Mouse (Mus musculus): ENCODE measurements around the gene Prps1l1. TPM values are rescaled to one million over a fixed set of nuclear protein-coding genes. Genes with fewer than 3 reads are reported as not detected.

Prps1l1 gene
- polyA plus RNA-seq, 1 experiment from 2014 or later: not detected

GRCm38 (mm10) chr12:35016056-35016455, 31.5 kb downstream of the Prps1l1 start:
- no peaks in the 10 kb centered on the region for H3K4me1 ChIP-seq (ENCODE audit: control insufficient read depth, insufficient read depth, low read length)
- H3K4me2 ChIP-seq (ENCODE audit: low read depth, severe bottlenecking): no peak overlapping the region
- ATAC-seq (ENCODE audit: insufficient number of reproducible peaks, low FRiP score, low TSS enrichment, low read depth): no peak
- H3K36me3 ChIP-seq (ENCODE audit: control insufficient read depth, insufficient read depth, low read length): no peaks in the 10 kb centered on the region
- no peak overlapping the region for H3K4me3 ChIP-seq (ENCODE audit: low read depth, low read length)
- 68% methylated on average over 3 of the region's 3 CpGs for WGBS
- H3K9me3 ChIP-seq (ENCODE audit: control insufficient read depth, low read length): no peaks in the 10 kb centered on the region
- DNase-seq (ENCODE audit: low spot score): no peak
- no peak overlapping the region for H3K27ac ChIP-seq (replicated peaks; ENCODE audit: low read depth, low read length)
- H3K27me3 ChIP-seq (ENCODE audit: control insufficient read depth, insufficient read depth, low read length): no peaks in the 10 kb centered on the region
- no peak overlapping the region for H3K9ac ChIP-seq (ENCODE audit: low read length)

- Histone ChIP-seq H3K9me3 (ENCODE audit: control insufficient read depth, low read length) (no peaks in the 10 kb centered on the region), H3K27me3 (ENCODE audit: control insufficient read depth, insufficient read depth, low read length) (no peaks in the 10 kb centered on the region), H3K4me2 (ENCODE audit: low read depth, severe bottlenecking) (no peak overlapping the region), H3K4me1 (ENCODE audit: control insufficient read depth, insufficient read depth, low read length) (no peaks in the 10 kb centered on the region), H3K36me3 (ENCODE audit: control insufficient read depth, insufficient read depth, low read length) (no peaks in the 10 kb centered on the region), H3K4me3 (ENCODE audit: low read depth, low read length) (no peak overlapping the region), H3K9ac (ENCODE audit: low read length) (no peak overlapping the region), H3K27ac (replicated peaks; ENCODE audit: low read depth, low read length) (no peak overlapping the region)
- ATAC-seq (ENCODE audit: insufficient number of reproducible peaks, low FRiP score, low TSS enrichment, low read depth): no peak
- no peak for DNase-seq (ENCODE audit: low spot score)
- 76% methylated on average over 9 of the region's 9 CpGs for WGBS
Observed at GRCm38 (mm10) chr12:35016481-35017250, 32.1 kb downstream of the Prps1l1 start.

DNA sequence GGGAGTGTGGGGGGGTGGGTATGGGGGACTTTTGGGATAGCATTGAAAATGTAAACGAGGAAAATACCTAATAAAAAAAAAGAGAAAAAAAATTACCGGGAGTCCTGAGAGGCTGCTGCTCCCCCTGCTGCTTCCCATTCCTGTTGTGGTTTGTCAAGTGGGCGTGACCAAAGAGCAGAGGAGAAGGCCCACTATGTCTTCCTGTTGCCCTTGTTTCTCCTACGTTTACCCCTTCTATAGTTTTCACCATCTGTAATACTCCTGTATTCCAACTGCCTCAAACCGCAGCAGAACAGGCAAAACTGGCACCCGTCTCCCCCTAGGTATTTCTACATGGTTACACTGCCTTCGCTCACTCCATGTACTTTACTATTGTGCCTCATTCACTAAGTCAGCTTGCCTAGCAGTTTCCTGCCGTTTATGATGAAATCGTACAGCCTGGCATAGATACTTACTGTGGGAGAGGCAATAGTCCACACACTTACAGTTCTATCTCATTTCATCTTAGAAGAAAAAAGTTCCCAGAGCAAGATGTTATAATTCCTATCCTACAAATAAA, 34.2 kb downstream of the Prps1l1 start:
- DNase-seq (ENCODE audit: low spot score): no peak

DNA sequence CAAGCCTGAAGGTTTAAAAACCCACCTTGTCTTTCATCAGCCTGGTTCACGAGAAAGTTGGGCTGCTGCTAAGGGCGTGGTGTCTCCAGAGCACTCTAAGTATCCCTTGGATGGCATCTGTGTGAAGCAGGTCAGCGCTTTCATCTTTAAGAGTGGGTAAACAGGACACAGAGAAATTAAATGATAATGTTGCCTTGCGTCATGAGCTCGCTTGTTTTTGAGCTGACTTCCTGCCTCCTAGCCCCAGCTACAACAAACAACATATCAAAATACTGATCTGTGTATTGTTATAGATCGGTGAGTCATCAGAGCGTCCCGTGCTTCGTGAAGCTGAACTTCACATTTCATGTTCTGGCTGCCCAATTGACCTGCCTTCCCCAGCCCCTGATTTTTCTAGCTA, 36.7 kb downstream of the Prps1l1 start:
- ATAC-seq (ENCODE audit: insufficient number of reproducible peaks, low FRiP score, low TSS enrichment, low read depth): no peak
- 80% methylated on average over 9 of the region's 9 CpGs for WGBS

More for the DNA sequence above, 34.2 kb downstream of the Prps1l1 start:
- Histone ChIP-seq H3K9ac (ENCODE audit: low read length) (no peak overlapping the region), H3K9me3 (ENCODE audit: control insufficient read depth, low read length) (no peaks in the 10 kb centered on the region), H3K4me2 (ENCODE audit: low read depth, severe bottlenecking) (no peak overlapping the region), H3K36me3 (ENCODE audit: control insufficient read depth, insufficient read depth, low read length) (no peaks in the 10 kb centered on the region), H3K27me3 (ENCODE audit: control insufficient read depth, insufficient read depth, low read length) (no peaks in the 10 kb centered on the region), H3K27ac (replicated peaks; ENCODE audit: low read depth, low read length) (no peak overlapping the region), H3K4me3 (ENCODE audit: low read depth, low read length) (no peak overlapping the region), H3K4me1 (ENCODE audit: control insufficient read depth, insufficient read depth, low read length) (no peaks in the 10 kb centered on the region)
- WGBS: 86% methylated on average over 9 of the region's 9 CpGs
- no peak for ATAC-seq (ENCODE audit: insufficient number of reproducible peaks, low FRiP score, low TSS enrichment, low read depth)

GRCm38 (mm10) chr12:35022066-35022465, 37.5 kb downstream of the Prps1l1 start:
- no peak overlapping the region for H3K9ac ChIP-seq (ENCODE audit: low read length)
- H3K27ac ChIP-seq (replicated peaks; ENCODE audit: low read depth, low read length): no peak overlapping the region
- ATAC-seq (ENCODE audit: insufficient number of reproducible peaks, low FRiP score, low TSS enrichment, low read depth) (no peak), DNase-seq (ENCODE audit: low spot score) (no peak)
- H3K36me3 ChIP-seq (ENCODE audit: control insufficient read depth, insufficient read depth, low read length): no peaks in the 10 kb centered on the region
- H3K9me3 ChIP-seq (ENCODE audit: control insufficient read depth, low read length): no peaks in the 10 kb centered on the region
- H3K4me1 ChIP-seq (ENCODE audit: control insufficient read depth, insufficient read depth, low read length): no peaks in the 10 kb centered on the region
- H3K27me3 ChIP-seq (ENCODE audit: control insufficient read depth, insufficient read depth, low read length): no peaks in the 10 kb centered on the region
- no peak overlapping the region for H3K4me2 ChIP-seq (ENCODE audit: low read depth, severe bottlenecking)
- H3K4me3 ChIP-seq (ENCODE audit: low read depth, low read length): no peak overlapping the region
- WGBS: 64% methylated on average over 10 of the region's 10 CpGs

More for the DNA sequence above, 36.7 kb downstream of the Prps1l1 start:
- DNase-seq (ENCODE audit: low spot score): no peak
- no peaks in the 10 kb centered on the region for H3K9me3 ChIP-seq (ENCODE audit: control insufficient read depth, low read length)
- H3K27ac ChIP-seq (replicated peaks; ENCODE audit: low read depth, low read length): no peak overlapping the region
- no peak overlapping the region for H3K4me3 ChIP-seq (ENCODE audit: low read depth, low read length)
- no peaks in the 10 kb centered on the region for H3K36me3 ChIP-seq (ENCODE audit: control insufficient read depth, insufficient read depth, low read length)
- no peaks in the 10 kb centered on the region for H3K27me3 ChIP-seq (ENCODE audit: control insufficient read depth, insufficient read depth, low read length)
- no peaks in the 10 kb centered on the region for H3K4me1 ChIP-seq (ENCODE audit: control insufficient read depth, insufficient read depth, low read length)
- no peak overlapping the region for H3K4me2 ChIP-seq (ENCODE audit: low read depth, severe bottlenecking)
- H3K9ac ChIP-seq (ENCODE audit: low read length): no peak overlapping the region

DNA sequence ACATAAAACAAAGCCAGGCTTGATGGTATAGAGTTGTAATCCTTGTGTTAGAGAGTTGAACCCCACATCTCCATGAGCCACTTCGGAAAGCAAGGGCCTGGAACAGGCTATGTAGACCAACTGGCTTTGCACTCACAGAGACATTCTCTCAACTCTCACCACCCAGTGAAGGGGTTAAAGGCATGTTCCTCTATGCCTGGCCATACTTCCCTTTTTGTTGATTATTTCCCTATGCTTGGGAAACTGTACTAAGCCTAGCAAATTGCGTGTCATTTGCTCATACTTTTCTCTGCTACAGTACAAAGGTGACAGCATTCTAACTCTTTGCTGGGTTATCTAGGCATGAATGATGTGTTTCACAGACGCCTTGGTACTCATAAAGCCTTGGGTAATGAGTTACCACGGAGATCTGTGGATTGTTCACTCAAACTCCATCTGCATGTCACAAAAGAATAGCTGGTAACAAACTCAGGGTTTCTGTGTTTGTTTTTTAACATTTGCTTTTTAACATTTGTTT, 41.4 kb downstream of the Prps1l1 start:
- WGBS: 78% methylated on average over 4 of the region's 4 CpGs
- no peak for ATAC-seq (ENCODE audit: insufficient number of reproducible peaks, low FRiP score, low TSS enrichment, low read depth)

GRCm38 (mm10) chr12:35027533-35027932, 43.0 kb downstream of the Prps1l1 start:
- 64% methylated on average over 1 of the region's 1 CpGs for WGBS
- Histone ChIP-seq H3K27ac (replicated peaks; ENCODE audit: low read depth, low read length) (no peak overlapping the region), H3K9ac (ENCODE audit: low read length) (no peak overlapping the region), H3K27me3 (ENCODE audit: control insufficient read depth, insufficient read depth, low read length) (no peaks in the 10 kb centered on the region), H3K9me3 (ENCODE audit: control insufficient read depth, low read length) (no peaks in the 10 kb centered on the region), H3K4me2 (ENCODE audit: low read depth, severe bottlenecking) (no peak overlapping the region), H3K4me1 (ENCODE audit: control insufficient read depth, insufficient read depth, low read length) (no peaks in the 10 kb centered on the region), H3K36me3 (ENCODE audit: control insufficient read depth, insufficient read depth, low read length) (no peaks in the 10 kb centered on the region), H3K4me3 (ENCODE audit: low read depth, low read length) (no peak overlapping the region)
- no peak for ATAC-seq (ENCODE audit: insufficient number of reproducible peaks, low FRiP score, low TSS enrichment, low read depth)
- DNase-seq (ENCODE audit: low spot score): no peak

More for the DNA sequence above, 41.4 kb downstream of the Prps1l1 start:
- no peak overlapping the region for H3K4me3 ChIP-seq (ENCODE audit: low read depth, low read length)
- H3K4me2 ChIP-seq (ENCODE audit: low read depth, severe bottlenecking): no peak overlapping the region
- H3K9me3 ChIP-seq (ENCODE audit: control insufficient read depth, low read length): no peaks in the 10 kb centered on the region
- no peak overlapping the region for H3K27ac ChIP-seq (replicated peaks; ENCODE audit: low read depth, low read length)
- H3K9ac ChIP-seq (ENCODE audit: low read length): no peak overlapping the region
- no peaks in the 10 kb centered on the region for H3K4me1 ChIP-seq (ENCODE audit: control insufficient read depth, insufficient read depth, low read length)
- DNase-seq (ENCODE audit: low spot score): no peak
- H3K36me3 ChIP-seq (ENCODE audit: control insufficient read depth, insufficient read depth, low read length): no peaks in the 10 kb centered on the region
- no peaks in the 10 kb centered on the region for H3K27me3 ChIP-seq (ENCODE audit: control insufficient read depth, insufficient read depth, low read length)
